In genomic region chr11:50211322-50212059, GRCm38 (mm10) we compare ENCODE assay signal across 8 mouse cellular contexts. TPM values are rescaled to one million over a fixed set of nuclear protein-coding genes. Genes with fewer than 3 reads are reported as not detected.
A peak's percentile ranks its signal among the peaks of the same experiment; 100 is the strongest.
DNase-seq lines count a peak whose midpoint lies in the region; ATAC-seq lines count a peak whose summit lies in the region.

No protein-coding gene starts in this region.

- peak overlapping the region; percentile 79 for H3K4me2 ChIP-seq in kidney, embryonic 16.5 days (replicated peaks; ENCODE audit: low read depth, low read length)
- H3K4me2 ChIP-seq in intestine, embryonic 14.5 days (ENCODE audit: low read length) = peak overlapping the region; percentile 66
- peak overlapping the region; percentile 65 for H3K4me2 ChIP-seq in neural tube, embryonic 12.5 days (replicated peaks)

- WGBS in kidney, embryonic 16.5 days = 95% methylated on average over 3 of the region's 3 CpGs
- 90% methylated on average over 3 of the region's 3 CpGs for WGBS in embryonic facial prominence, embryonic 10.5 days
- WGBS in intestine, embryonic 14.5 days = 90% methylated on average over 3 of the region's 3 CpGs
- WGBS in neural tube, embryonic 12.5 days = 92% methylated on average over 3 of the region's 3 CpGs

- no peak overlapping the region for H3K27ac ChIP-seq in kidney, embryonic 16.5 days (ENCODE audit: low read length)
- peak overlapping the region; percentile 93 for H3K27ac ChIP-seq in embryonic facial prominence, embryonic 10.5 days (replicated peaks)
- H3K27ac ChIP-seq in intestine, embryonic 14.5 days (ENCODE audit: low read depth) = no peak overlapping the region
- no peak overlapping the region for H3K27ac ChIP-seq in neural tube, embryonic 12.5 days

- H3K9ac ChIP-seq in kidney, embryonic 16.5 days (replicated peaks; ENCODE audit: low read length) = peak overlapping the region; percentile 98
- no peak overlapping the region; the same call in 1 of the 2 replicates for H3K9ac ChIP-seq in intestine, embryonic 14.5 days (ENCODE audit: low read length)
- peak overlapping the region; percentile 91; the same call in 1 of the 2 replicates for H3K9ac ChIP-seq in neural tube, embryonic 12.5 days

- ATAC-seq in kidney, embryonic 16.5 days (ENCODE audit: low FRiP score, low TSS enrichment) = no peak
- ATAC-seq in intestine, embryonic 14.5 days (replicated peaks; ENCODE audit: low FRiP score, low TSS enrichment, low read depth) = no peak
- no peak; the same call in 1 of the 2 replicates for ATAC-seq in neural tube, embryonic 12.5 days (ENCODE audit: low FRiP score, low read depth)

- H3K36me3 ChIP-seq in kidney, embryonic 16.5 days (ENCODE audit: insufficient read depth, low read length) = peaks cover 14% of the 10 kb centered on the region
- H3K36me3 ChIP-seq in embryonic facial prominence, embryonic 10.5 days (replicated peaks) = peaks cover 22% of the 10 kb centered on the region
- peaks cover 13% of the 10 kb centered on the region for H3K36me3 ChIP-seq in intestine, embryonic 14.5 days (ENCODE audit: control insufficient read depth, insufficient read depth, low read length)
- H3K36me3 ChIP-seq in neural tube, embryonic 12.5 days = peaks cover 13% of the 10 kb centered on the region

- no peaks in the 10 kb centered on the region for H3K9me3 ChIP-seq in kidney, embryonic 16.5 days (ENCODE audit: low read length)
- H3K9me3 ChIP-seq in embryonic facial prominence, embryonic 10.5 days = no peaks in the 10 kb centered on the region
- H3K9me3 ChIP-seq in intestine, embryonic 14.5 days (ENCODE audit: control insufficient read depth, low read length) = no peaks in the 10 kb centered on the region
- no peaks in the 10 kb centered on the region for H3K9me3 ChIP-seq in neural tube, embryonic 12.5 days

- H3K4me1 ChIP-seq in kidney, embryonic 16.5 days (ENCODE audit: insufficient read depth, low read length) = peaks cover 40% of the 10 kb centered on the region
- peaks cover 31% of the 10 kb centered on the region for H3K4me1 ChIP-seq in embryonic facial prominence, embryonic 10.5 days
- H3K4me1 ChIP-seq in intestine, embryonic 14.5 days (replicated peaks; ENCODE audit: control insufficient read depth, insufficient read depth, low read length) = peaks cover 20% of the 10 kb centered on the region
- peaks cover 12% of the 10 kb centered on the region for H3K4me1 ChIP-seq in neural tube, embryonic 12.5 days

- DNase-seq in kidney, adult 8-10 months = no peak
- no peak for DNase-seq in embryonic facial prominence, embryonic 10.5 days (ENCODE audit: low spot score)
- DNase-seq in intestine, embryonic 14.5 days (ENCODE audit: low spot score) = no peak
- no peak for DNase-seq in gastrocnemius, adult 18-20 months (ENCODE audit: low spot score)
- DNase-seq in cerebellum, adult 9-11 months = no peak
- no peak for DNase-seq in frontal cortex, postnatal 25 days (ENCODE audit: low spot score in 2 of 2)

- peak overlapping the region; percentile 99 for H3K4me3 ChIP-seq in kidney, embryonic 16.5 days (ENCODE audit: low read length)
- peak overlapping the region; percentile 87 for H3K4me3 ChIP-seq in embryonic facial prominence, embryonic 10.5 days
- peak overlapping the region; percentile 96 for H3K4me3 ChIP-seq in intestine, embryonic 14.5 days (ENCODE audit: low read depth, low read length)
- no peak overlapping the region for H3K4me3 ChIP-seq in neural tube, embryonic 12.5 days

- no peaks in the 10 kb centered on the region for H3K27me3 ChIP-seq in kidney, embryonic 16.5 days (ENCODE audit: insufficient read depth, low read length)
- H3K27me3 ChIP-seq in embryonic facial prominence, embryonic 10.5 days (replicated peaks; ENCODE audit: low read depth, poor library complexity, severe bottlenecking) = no peaks in the 10 kb centered on the region
- H3K27me3 ChIP-seq in intestine, embryonic 14.5 days (replicated peaks; ENCODE audit: control insufficient read depth, insufficient read depth, low read length) = no peaks in the 10 kb centered on the region
- no peaks in the 10 kb centered on the region for H3K27me3 ChIP-seq in neural tube, embryonic 12.5 days (replicated peaks)

RNA-seq across cellular contexts. Expression of gene Mgat4b, which starts 0.8 kb away (rescaled TPM):
- 9.8 and 11.9 TPM in 2 replicates for polyA plus RNA-seq in kidney, embryonic 16.5 days (2015; fragmentation: Nextera tagmentation; extraction: Ambion mirVana)
- polyA plus RNA-seq in embryonic facial prominence, embryonic 10.5 days (2016; fragmentation: Nextera tagmentation; extraction: Ambion mirVana) = 22.6 and 23.5 TPM in 2 replicates
- polyA plus RNA-seq in intestine, embryonic 14.5 days (2014; fragmentation: Nextera tagmentation; extraction: Ambion mirVana) = 13.3 and 24.4 TPM in 2 replicates
- polyA plus RNA-seq in neural tube, embryonic 12.5 days (2016; fragmentation: Nextera tagmentation; extraction: Ambion mirVana) = 57.1 and 57.2 TPM in 2 replicates
- total RNA-seq in gastrocnemius, adult 18-20 months (2021) = 10 to 100 TPM; 38.3 to 39.1 TPM

RNA-seq across cellular contexts. Expression of gene Sqstm1, which starts 0.9 kb away (rescaled TPM):
- polyA plus RNA-seq in kidney, embryonic 16.5 days (2015; fragmentation: Nextera tagmentation; extraction: Ambion mirVana) = 298 and 338 TPM in 2 replicates
- polyA plus RNA-seq in embryonic facial prominence, embryonic 10.5 days (2016; fragmentation: Nextera tagmentation; extraction: Ambion mirVana) = 130 and 131 TPM in 2 replicates
- polyA plus RNA-seq in intestine, embryonic 14.5 days (2014; fragmentation: Nextera tagmentation; extraction: Ambion mirVana) = 181 and 183 TPM in 2 replicates
- 241 and 245 TPM in 2 replicates for polyA plus RNA-seq in neural tube, embryonic 12.5 days (2016; fragmentation: Nextera tagmentation; extraction: Ambion mirVana)
- 100 to 1,000 TPM; 521 to 604 TPM for total RNA-seq in gastrocnemius, adult 18-20 months (2021)

RNA-seq across cellular contexts. Expression of gene Ltc4s, which starts 26.9 kb away (rescaled TPM):
- polyA plus RNA-seq in kidney, embryonic 16.5 days (2015; fragmentation: Nextera tagmentation; extraction: Ambion mirVana) = 2.5 and 2.8 TPM in 2 replicates
- 0.75 and 1.4 TPM in 2 replicates for polyA plus RNA-seq in embryonic facial prominence, embryonic 10.5 days (2016; fragmentation: Nextera tagmentation; extraction: Ambion mirVana)
- 3.4 and 4.2 TPM in 2 replicates for polyA plus RNA-seq in intestine, embryonic 14.5 days (2014; fragmentation: Nextera tagmentation; extraction: Ambion mirVana)
- 0.32 and 1.4 TPM in 2 replicates for polyA plus RNA-seq in neural tube, embryonic 12.5 days (2016; fragmentation: Nextera tagmentation; extraction: Ambion mirVana)
- 1 to 10 TPM in 1 of 2 experiments, under 1 TPM in 1; 0.89 to 2.7 TPM for total RNA-seq in gastrocnemius, adult 18-20 months (2021)

RNA-seq across cellular contexts. Expression of gene Mrnip, which starts 37.2 kb away (rescaled TPM):
- polyA plus RNA-seq in kidney, embryonic 16.5 days (2015; fragmentation: Nextera tagmentation; extraction: Ambion mirVana) = 21.7 and 23.2 TPM in 2 replicates
- 24.1 and 27.3 TPM in 2 replicates for polyA plus RNA-seq in embryonic facial prominence, embryonic 10.5 days (2016; fragmentation: Nextera tagmentation; extraction: Ambion mirVana)
- 15.6 and 18.1 TPM in 2 replicates for polyA plus RNA-seq in intestine, embryonic 14.5 days (2014; fragmentation: Nextera tagmentation; extraction: Ambion mirVana)
- 22.4 and 25.4 TPM in 2 replicates for polyA plus RNA-seq in neural tube, embryonic 12.5 days (2016; fragmentation: Nextera tagmentation; extraction: Ambion mirVana)
- 1 to 10 TPM; 2.4 to 2.7 TPM for total RNA-seq in gastrocnemius, adult 18-20 months (2021)
